Mouse (Mus musculus) heart, postnatal 0 days (tissue): ENCODE results near the gene Hexim1. TPM values are rescaled to one million over a fixed set of nuclear protein-coding genes. Genes with fewer than 3 reads are reported as not detected.

Experiments
- ATAC-seq: fragments of 200-750 bp; cut with Nextera tagmentation; 2 replicates; pipeline ENCODE4 v1.8.0; 2017; ENCODE audit warnings: low read depth, moderate number of reproducible peaks, moderate library complexity; ENCODE audit not compliant: insufficient read depth
- DNase-seq: peaks from one replicate; pipeline ENCODE4 v3.0.0-alpha.2; 2016; ENCODE audit warnings: low spot score
- H3K27ac ChIP-seq: fragments of 300-500 bp; sonication (generic); 2 replicates; pipeline ENCODE4 v1.5.1; 2014; ENCODE audit warnings: low read depth, mild to moderate bottlenecking
- H3K27me3 ChIP-seq: fragments of 300-500 bp; sonication (generic); 2 replicates; pipeline ENCODE4 v1.6.1; 2014; ENCODE audit warnings: low read length, mixed read lengths; ENCODE audit not compliant: control insufficient read depth, insufficient read depth
- H3K36me3 ChIP-seq: fragments of 300-500 bp; sonication (generic); replicated peaks from 2 replicates; pipeline ENCODE4 v1.6.1; 2014; ENCODE audit warnings: low read length, mixed read lengths; ENCODE audit not compliant: control insufficient read depth, insufficient read depth
- H3K4me1 ChIP-seq: fragments of 300-500 bp; sonication (generic); 2 replicates; pipeline ENCODE4 v1.6.1; 2014; ENCODE audit warnings: antibody characterized with exemption; ENCODE audit not compliant: control insufficient read depth, insufficient read depth
- H3K4me2 ChIP-seq: fragments of 300-500 bp; sonication (generic); 2 replicates; pipeline ENCODE4 v1.6.1; 2014; ENCODE audit warnings: low read depth, mild to moderate bottlenecking, low read length, moderate library complexity
- H3K4me3 ChIP-seq: fragments of 300-500 bp; sonication (generic); 2 replicates; pipeline ENCODE4 v1.5.1; 2014; ENCODE audit warnings: low read depth, low read length
- H3K9ac ChIP-seq: fragments of 300-500 bp; sonication (generic); replicated peaks from 2 replicates; pipeline ENCODE4 v1.6.1; 2014; ENCODE audit warnings: low read depth, low read length, mixed read lengths
- H3K9me3 ChIP-seq: fragments of 300-500 bp; sonication (generic); replicated peaks from 2 replicates; pipeline ENCODE4 v1.6.1; 2016; ENCODE audit warnings: low read length; ENCODE audit not compliant: control insufficient read depth
- CTCF ChIP-seq: IDR thresholded peaks from 2 replicates; pipeline ENCODE4 v1.5.1; 2016; ENCODE audit warnings: antibody characterized with exemption, control low read depth, low read depth
- EP300 ChIP-seq: IDR thresholded peaks from 2 replicates; pipeline ENCODE4 v1.6.1; 2016; ENCODE audit warnings: antibody characterized with exemption, low read depth
- WGBS: fragments of 180-500 bp; shearing (Covaris S2); extraction: QIAGEN DNeasy Blood & Tissue Kit; methylation state at CpG from one replicate; pipeline ENCODE4 v1.1.7; 2014; 5-methylcytosine and 5-hydroxymethylcytosine counted together
- polyA plus RNA-seq: library from polyadenylated mRNA; unstranded; fragments of >200 nt; fragmentation: Nextera tagmentation; extraction: Ambion mirVana; gene quantifications from 2 replicates; pipeline ENCODE4 v1.2.1, GENCODE M21; 2015
- total RNA-seq: library from RNA; depleted of rRNA; stranded (reverse); fragments of >200 nt; gene quantifications from 2 replicates; pipeline ENCODE4 v1.2.3, GENCODE M21; 2014; ENCODE audit warnings: low replicate concordance

Hexim1 gene
- total and polyA plus RNA-seq, 2 experiments from 2014 or later, result 3.2 to 11.0 TPM

GRCm38 (mm10) chr11:103133456-103134185, 17.6 kb downstream of the Hexim1 start:
- Histone ChIP-seq H3K36me3 (no peaks in the 10 kb centered on the region; the same call in 1 of the 2 replicates), H3K9ac (peak overlapping the region; percentile 24), H3K4me3 (0 out of 2 replicates have a peak overlapping the region, but pooled peaks have one; percentile 17), H3K27ac (peak overlapping the region; percentile 86), H3K27me3 (no peaks in the 10 kb centered on the region), H3K4me1 (peaks cover 17% of the 10 kb centered on the region; the same call in 1 of the 2 replicates), H3K4me2 (peak overlapping the region; percentile 52), H3K9me3 (no peaks in the 10 kb centered on the region)
- DNase-seq (no peak), ATAC-seq (no peak)
- WGBS, result 52% methylated on average over 6 of the region's 6 CpGs
- TF ChIP-seq EP300, result no peak
- TF ChIP-seq CTCF, result no peak

- TF ChIP-seq EP300 (no peak), CTCF (no peak)
- Histone ChIP-seq H3K36me3 (peaks cover 5% of the 10 kb centered on the region; the same call in 1 of the 2 replicates), H3K27ac (peak overlapping the region; percentile 86), H3K9ac (no peak overlapping the region), H3K4me1 (peaks cover 17% of the 10 kb centered on the region; the same call in 1 of the 2 replicates), H3K4me3 (no peak overlapping the region), H3K9me3 (no peaks in the 10 kb centered on the region), H3K27me3 (no peaks in the 10 kb centered on the region), H3K4me2 (no peak overlapping the region)
- 61% methylated on average over 3 of the region's 3 CpGs for WGBS
- DNase-seq, result no peak
- ATAC-seq, result no peak
Measured at GRCm38 (mm10) chr11:103134221-103134620, 18.2 kb downstream of the Hexim1 start.

DNA sequence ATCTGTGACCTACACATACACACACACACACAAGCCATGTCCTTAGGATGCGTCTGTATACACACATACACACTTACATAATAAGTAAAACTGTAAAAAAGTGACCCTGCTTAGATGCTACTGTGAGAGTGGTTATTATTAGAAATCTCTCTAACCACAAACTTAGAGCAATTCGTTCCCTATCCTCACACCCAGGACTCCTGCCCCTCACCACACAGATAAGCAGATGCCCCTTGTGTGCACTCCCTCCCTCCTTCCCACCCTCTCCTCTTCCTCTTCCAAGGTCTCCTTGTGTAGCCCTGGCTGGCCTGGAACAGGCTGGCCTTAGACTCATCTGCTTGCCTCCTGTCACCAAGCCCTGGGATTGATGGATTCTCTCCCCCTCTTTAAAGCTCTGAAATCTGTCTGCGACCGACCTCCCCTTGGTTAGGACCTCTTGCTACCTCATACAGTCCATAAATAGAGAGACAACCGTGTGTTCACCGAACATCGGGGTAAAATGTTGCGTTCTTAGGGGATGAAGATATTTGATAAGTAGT, 20.1 kb downstream of the Hexim1 start:
- Histone ChIP-seq H3K27me3 (no peaks in the 10 kb centered on the region), H3K36me3 (0 out of 2 replicates have a peak, but pooled peaks cover 12% of the 10 kb centered on the region), H3K9me3 (no peaks in the 10 kb centered on the region), H3K9ac (no peak overlapping the region), H3K27ac (no peak overlapping the region), H3K4me2 (no peak overlapping the region), H3K4me3 (no peak overlapping the region), H3K4me1 (peaks cover 19% of the 10 kb centered on the region)
- WGBS, result 60% methylated on average over 8 of the region's 8 CpGs
- TF ChIP-seq CTCF (no peak), EP300 (no peak)
- DNase-seq (no peak), ATAC-seq (no peak)

- TF ChIP-seq CTCF (no peak), EP300 (no peak)
- no peak overlapping the region; the same call in 1 of the 2 replicates for H3K9ac ChIP-seq
- no peak overlapping the region for H3K4me2 ChIP-seq
- no peaks in the 10 kb centered on the region for H3K9me3 ChIP-seq
- DNase-seq, result no peak
- ATAC-seq, result no peak
- H3K4me1 ChIP-seq, result peaks cover 27% of the 10 kb centered on the region
- H3K4me3 ChIP-seq, result no peak overlapping the region
- 82% methylated on average over 14 of the region's 14 CpGs for WGBS
- H3K36me3 ChIP-seq, result 0 out of 2 replicates have a peak, but pooled peaks cover 12% of the 10 kb centered on the region
- H3K27me3 ChIP-seq, result no peaks in the 10 kb centered on the region
- peak overlapping the region; percentile 90 for H3K27ac ChIP-seq
Measured at GRCm38 (mm10) chr11:103139951-103140762, 24.1 kb downstream of the Hexim1 start.

GRCm38 (mm10) chr11:103140763-103141100, 24.7 kb downstream of the Hexim1 start:
- WGBS, result 30% methylated on average over 6 of the region's 6 CpGs
- Histone ChIP-seq H3K9ac (peak overlapping the region; percentile 16; the same call in 1 of the 2 replicates), H3K4me2 (no peak overlapping the region), H3K27me3 (no peaks in the 10 kb centered on the region), H3K36me3 (0 out of 2 replicates have a peak, but pooled peaks cover 12% of the 10 kb centered on the region), H3K4me3 (no peak overlapping the region), H3K9me3 (no peaks in the 10 kb centered on the region), H3K27ac (peak overlapping the region; percentile 90), H3K4me1 (peaks cover 27% of the 10 kb centered on the region)
- TF ChIP-seq EP300 (no peak), CTCF (no peak)
- DNase-seq (no peak), ATAC-seq (no peak; the same call in 1 of the 2 replicates)
